8 mouse cellular contexts compared by ENCODE assay signal in genomic region chr2:104134150-104135056, GRCm38 (mm10). TPM values are rescaled to one million over a fixed set of nuclear protein-coding genes. Genes with fewer than 3 reads are reported as not detected.
DNase-seq lines count a peak whose midpoint lies in the region; ATAC-seq and TF ChIP-seq lines count a peak whose summit lies in the region.

No protein-coding gene starts in this region.

- intact Hi-C loops in heart, postnatal 10 days (cut with DNase I) = loop anchor here (1.0 to 10.0 kb wide), 3 partner anchors 288 to 540 kb away; no protein-coding TSS in a partner anchor

- TF ChIP-seq EP300 in liver, embryonic 14.5 days (IDR thresholded peaks at IDR 0.05; ENCODE audit: low read depth) = no peak

- no peak overlapping the region for H3K4me2 ChIP-seq in liver, embryonic 14.5 days (ENCODE audit: low read depth)
- H3K4me2 ChIP-seq in neural tube, embryonic 13.5 days = no peak overlapping the region

- peak; percentile 89 for DNase-seq in CD4-positive, CD25-positive, alpha-beta regulatory T cell, adult 2 months (ENCODE audit: low read depth, low spot score)
- DNase-seq in adrenal gland, adult 2 months = peak; percentile 75
- peak; percentile 81 for DNase-seq in embryo, embryonic 11.5 days (ENCODE audit: low read depth, low spot score)
- DNase-seq in heart, postnatal 10 days = peak; percentile 76 to 82
- peak; percentile 67 to 76 for DNase-seq in kidney, postnatal 25 days
- DNase-seq in liver, embryonic 14.5 days (ENCODE audit: low read depth in 3 of 3, low spot score in 3 of 3) = peak; percentile 59 to 67 (median 64)
- peak; percentile 83 for DNase-seq in thymus, postnatal 0 days (ENCODE audit: low spot score)

- H3K9me3 ChIP-seq in liver, embryonic 14.5 days (ENCODE audit: control insufficient read depth, low read length) = no peaks in the 10 kb centered on the region
- H3K9me3 ChIP-seq in neural tube, embryonic 13.5 days = no peaks in the 10 kb centered on the region

- peaks cover 3% of the 10 kb centered on the region for H3K27me3 ChIP-seq in liver, embryonic 14.5 days (ENCODE audit: control insufficient read depth, insufficient read depth, low read length)
- H3K27me3 ChIP-seq in neural tube, embryonic 13.5 days = peaks cover 4% of the 10 kb centered on the region; the same call in 1 of the 2 replicates

- TF ChIP-seq CTCF in liver, embryonic 14.5 days (IDR thresholded peaks at IDR 0.05; ENCODE audit: low read depth) = peak; percentile 92

- H3K36me3 ChIP-seq in liver, embryonic 14.5 days (replicated peaks; ENCODE audit: control insufficient read depth, insufficient read depth, low read depth) = no peaks in the 10 kb centered on the region
- no peaks in the 10 kb centered on the region for H3K36me3 ChIP-seq in neural tube, embryonic 13.5 days

- H3K4me3 ChIP-seq in liver, embryonic 14.5 days (ENCODE audit: insufficient read depth in 1 of 2, low read depth in 2 of 2, low read length in 2 of 2) = no peak overlapping the region
- H3K4me3 ChIP-seq in neural tube, embryonic 13.5 days = no peak overlapping the region

- H3K4me1 ChIP-seq in liver, embryonic 14.5 days (replicated peaks; ENCODE audit: control insufficient read depth in 2 of 2, insufficient read depth in 2 of 2, low read length in 1 of 2) = peaks cover 20 to 28% of the 10 kb centered on the region in 2 experiments
- H3K4me1 ChIP-seq in neural tube, embryonic 13.5 days (replicated peaks) = no peaks in the 10 kb centered on the region

- H3K9ac ChIP-seq in liver, embryonic 14.5 days (replicated peaks) = no peak overlapping the region
- H3K9ac ChIP-seq in neural tube, embryonic 13.5 days = no peak overlapping the region

- ATAC-seq in liver, embryonic 14.5 days (ENCODE audit: insufficient read depth) = no peak
- ATAC-seq in neural tube, embryonic 13.5 days (ENCODE audit: low read depth) = peak; percentile 82

- WGBS in liver, embryonic 14.5 days (ENCODE audit: insufficient replicate concordance) = 37% methylated on average over 8 of the region's 8 CpGs
- 46% methylated on average over 8 of the region's 8 CpGs for WGBS in neural tube, embryonic 13.5 days

- H3K27ac ChIP-seq in liver, embryonic 14.5 days = no peak overlapping the region
- no peak overlapping the region for H3K27ac ChIP-seq in neural tube, embryonic 13.5 days (replicated peaks)

RNA-seq across cellular contexts. Expression of gene A930018P22Rik, which starts 11.8 kb away (rescaled TPM):
- 1 to 10 TPM in 1 of 2 experiments, under 1 TPM in 1; 0.73 to 1.6 TPM for total RNA-seq in adrenal gland, adult 2 months (2021)
- polyA plus RNA-seq in adrenal gland, adult 2 months (2012; rRNA removed) = 1.8 and 3.3 TPM in 2 replicates
- under 1 TPM; 0.55 to 0.77 TPM for total RNA-seq in heart, postnatal 10 days (2021)
- 0.22 and 0.23 TPM in 2 replicates for polyA plus RNA-seq in liver, embryonic 14.5 days (2012; rRNA removed)
- 0.63 and 0.93 TPM in 2 replicates for polyA plus RNA-seq in liver, embryonic 14.5 days (2014; fragmentation: Nextera tagmentation; extraction: Ambion mirVana)
- polyA plus RNA-seq in neural tube, embryonic 13.5 days (2015; fragmentation: Nextera tagmentation; extraction: Ambion mirVana) = 0.24 TPM in 1 of 2 replicates, not detected in the other
- polyA plus RNA-seq in thymus, postnatal 0 days (2015; fragmentation: Nextera tagmentation; extraction: Ambion mirVana) = not detected in 2 replicates

RNA-seq across cellular contexts. Expression of gene Cd59a, which starts 38.8 kb away (rescaled TPM):
- 100 to 1,000 TPM; 113 to 117 TPM for total RNA-seq in adrenal gland, adult 2 months (2021)
- polyA plus RNA-seq in adrenal gland, adult 2 months (2012; rRNA removed) = 24.5 and 30.9 TPM in 2 replicates
- 10 to 100 TPM; 33.9 to 35.6 TPM for total RNA-seq in heart, postnatal 10 days (2021)
- polyA plus RNA-seq in liver, embryonic 14.5 days (2012; rRNA removed) = 29.4 and 41.3 TPM in 2 replicates
- polyA plus RNA-seq in liver, embryonic 14.5 days (2014; fragmentation: Nextera tagmentation; extraction: Ambion mirVana) = 88.5 and 94.7 TPM in 2 replicates
- polyA plus RNA-seq in neural tube, embryonic 13.5 days (2015; fragmentation: Nextera tagmentation; extraction: Ambion mirVana) = 15.8 and 25.4 TPM in 2 replicates
- 8.4 and 9.1 TPM in 2 replicates for polyA plus RNA-seq in thymus, postnatal 0 days (2015; fragmentation: Nextera tagmentation; extraction: Ambion mirVana)
